Mouse (Mus musculus) G1E (cell line): ENCODE measurements at regions not wholly inside any gene's neighbourhood (a gene's known extent, or its start where the extent isn't known, plus 50 kb on each side); places are given as distances from the start of the nearest gene placed in this dataset.

Source experiments
- CTCF ChIP-seq: IDR thresholded peaks from 2 replicates; pipeline ENCODE4 v1.5.1; 2012; ENCODE audit warnings: low read depth, low read length, inconsistent platforms, mixed read lengths
- GATA1 ChIP-seq: IDR thresholded peaks from 2 replicates; pipeline ENCODE4 v1.6.1; 2012; ENCODE audit warnings: borderline replicate concordance, low read length, inconsistent platforms, mixed read lengths
- GATA2 ChIP-seq: IDR thresholded peaks from 2 replicates; pipeline ENCODE4 v1.6.1; 2012; ENCODE audit warnings: low read depth, low read length, inconsistent platforms, borderline replicate concordance

- no peak for TF ChIP-seq CTCF
- no peak for TF ChIP-seq GATA2
- TF ChIP-seq GATA1 = no peak
Observed at GRCm38 (mm10) chr16:65726289-65726688, 88.8 kb upstream of the Vgll3 start.
